Mouse (Mus musculus) embryonic facial prominence, embryonic 14.5 days (tissue): ENCODE data around the gene Tcf7l2. TPM values are rescaled to one million over a fixed set of nuclear protein-coding genes. Genes with fewer than 3 reads are reported as not detected.
A peak's percentile ranks its signal among the peaks of the same experiment; 100 is the strongest.

Experiments
- ATAC-seq: fragments of 200-750 bp; cut with Nextera tagmentation; 2 replicates; pipeline ENCODE4 v1.8.0; 2017; ENCODE audit warnings: low read depth, moderate number of reproducible peaks, moderate TSS enrichment
- DNase-seq: peaks from one replicate; pipeline ENCODE4 v3.0.0-alpha.2; 2015; ENCODE audit warnings: low spot score
- H3K27ac ChIP-seq: fragments of 300-500 bp; sonication (generic); replicated peaks from 2 replicates; pipeline ENCODE4 v1.5.1; 2014; ENCODE audit warnings: low read depth, mild to moderate bottlenecking, low read length, moderate library complexity
- H3K27me3 ChIP-seq: fragments of 300-500 bp; sonication (generic); replicated peaks from 2 replicates; pipeline ENCODE4 v1.6.1; 2014; ENCODE audit warnings: low read length; ENCODE audit not compliant: control insufficient read depth, insufficient read depth
- H3K36me3 ChIP-seq: fragments of 300-500 bp; sonication (generic); 2 replicates; pipeline ENCODE4 v1.6.1; 2014; ENCODE audit warnings: low read length, mixed read lengths; ENCODE audit not compliant: control insufficient read depth, insufficient read depth
- H3K4me1 ChIP-seq: fragments of 300-500 bp; sonication (generic); 2 replicates; pipeline ENCODE4 v1.6.1; 2014; ENCODE audit warnings: antibody characterized with exemption, low read length; ENCODE audit not compliant: control insufficient read depth, insufficient read depth
- H3K4me2 ChIP-seq: fragments of 300-500 bp; sonication (generic); 2 replicates; pipeline ENCODE4 v1.6.1; 2014; ENCODE audit warnings: low read depth, mild to moderate bottlenecking, low read length, moderate library complexity, mixed read lengths
- H3K4me3 ChIP-seq: fragments of 300-500 bp; sonication (generic); 2 replicates; pipeline ENCODE4 v1.5.1; 2014; ENCODE audit warnings: low read depth, mild to moderate bottlenecking, low read length
- H3K9ac ChIP-seq: fragments of 300-500 bp; sonication (generic); 2 replicates; pipeline ENCODE4 v1.6.1; 2014; ENCODE audit warnings: low read depth, mild to moderate bottlenecking, low read length, moderate library complexity, mixed read lengths
- H3K9me3 ChIP-seq: fragments of 300-500 bp; sonication (generic); 2 replicates; pipeline ENCODE4 v1.6.1; 2016; ENCODE audit warnings: low read length; ENCODE audit not compliant: control insufficient read depth
- WGBS: fragments of 180-500 bp; shearing (Covaris S2); extraction: QIAGEN DNeasy Blood & Tissue Kit; methylation state at CpG from one replicate; pipeline ENCODE4 v1.1.7; 2014; 5-methylcytosine and 5-hydroxymethylcytosine counted together
- polyA plus RNA-seq: library from polyadenylated mRNA; unstranded; fragments of >200 nt; fragmentation: Nextera tagmentation; extraction: Ambion mirVana; gene quantifications from 2 replicates; pipeline ENCODE4 v1.2.1, GENCODE M21; 2014

Tcf7l2 gene
- polyA plus RNA-seq, 1 experiment from 2014 or later = 106 TPM

- peak overlapping the region; percentile 34 for H3K4me2 ChIP-seq
- H3K27ac ChIP-seq = peak overlapping the region; percentile 41; the same call in 1 of the 2 replicates
These were observed 199.1 kb downstream of the Tcf7l2 start for GRCm38 (mm10) chr19:55940538-55941252.

GRCm38 (mm10) chr19:55941253-55942125 is 199.9 kb downstream of the Tcf7l2 start:
- WGBS = 44% methylated on average over 16 of the region's 16 CpGs
- H3K36me3 ChIP-seq = no peaks in the 10 kb centered on the region
- H3K27me3 ChIP-seq = no peaks in the 10 kb centered on the region
- H3K27ac ChIP-seq = peak overlapping the region; percentile 17; the same call in 1 of the 2 replicates
- ATAC-seq = no peak
- 0 out of 2 replicates have a peak, but pooled peaks cover 4% of the 10 kb centered on the region for H3K9me3 ChIP-seq
- no peak overlapping the region for H3K9ac ChIP-seq
- peaks cover 16% of the 10 kb centered on the region for H3K4me1 ChIP-seq
- H3K4me2 ChIP-seq = peak overlapping the region; percentile 34
- H3K4me3 ChIP-seq = no peak overlapping the region
- no peak for DNase-seq

More at GRCm38 (mm10) chr19:55940538-55941252, 199.1 kb downstream of the Tcf7l2 start:
- no peaks in the 10 kb centered on the region for H3K36me3 ChIP-seq
- peaks cover 16% of the 10 kb centered on the region for H3K4me1 ChIP-seq
- H3K9me3 ChIP-seq = 0 out of 2 replicates have a peak, but pooled peaks cover 4% of the 10 kb centered on the region
- WGBS = 13% methylated on average over 11 of the region's 11 CpGs
- DNase-seq (peak; percentile 78), ATAC-seq (peak; percentile 84)
- no peak overlapping the region for H3K9ac ChIP-seq
- H3K27me3 ChIP-seq = no peaks in the 10 kb centered on the region
- no peak overlapping the region for H3K4me3 ChIP-seq

GRCm38 (mm10) chr19:55951397-55951796 is 209.8 kb downstream of the Tcf7l2 start:
- Histone ChIP-seq H3K36me3 (no peaks in the 10 kb centered on the region), H3K9me3 (no peaks in the 10 kb centered on the region), H3K27me3 (no peaks in the 10 kb centered on the region), H3K27ac (no peak overlapping the region), H3K4me3 (no peak overlapping the region), H3K9ac (no peak overlapping the region), H3K4me1 (peaks cover 8% of the 10 kb centered on the region; the same call in 1 of the 2 replicates), H3K4me2 (no peak overlapping the region)
- ATAC-seq (no peak), DNase-seq (peak; percentile 42)
- 68% methylated on average over 5 of the region's 5 CpGs for WGBS

- H3K27ac ChIP-seq = peak overlapping the region; percentile 48
- no peaks in the 10 kb centered on the region for H3K36me3 ChIP-seq
- DNase-seq (peak; percentile 78), ATAC-seq (0 out of 2 replicates have a peak, but pooled peaks have one; percentile 15)
- 43% methylated on average over 3 of the region's 3 CpGs for WGBS
- no peak overlapping the region for H3K4me3 ChIP-seq
- H3K4me1 ChIP-seq = peaks cover 8% of the 10 kb centered on the region; the same call in 1 of the 2 replicates
- H3K4me2 ChIP-seq = no peak overlapping the region
- no peaks in the 10 kb centered on the region for H3K27me3 ChIP-seq
- no peaks in the 10 kb centered on the region for H3K9me3 ChIP-seq
- no peak overlapping the region for H3K9ac ChIP-seq
These were observed 211.6 kb downstream of the Tcf7l2 start for GRCm38 (mm10) chr19:55953207-55953606.

- H3K27ac ChIP-seq = no peak overlapping the region
- H3K4me3 ChIP-seq = no peak overlapping the region
- DNase-seq = no peak
- no peak overlapping the region for H3K4me2 ChIP-seq
- no peak for ATAC-seq
- H3K9ac ChIP-seq = no peak overlapping the region
- peaks cover 8% of the 10 kb centered on the region; the same call in 1 of the 2 replicates for H3K4me1 ChIP-seq
- no peaks in the 10 kb centered on the region for H3K36me3 ChIP-seq
- H3K9me3 ChIP-seq = peaks cover 12% of the 10 kb centered on the region; the same call in 1 of the 2 replicates
- no peaks in the 10 kb centered on the region for H3K27me3 ChIP-seq
- WGBS = 88% methylated on average over 3 of the region's 3 CpGs
These were observed 213.5 kb downstream of the Tcf7l2 start for GRCm38 (mm10) chr19:55955126-55955525.

- no peaks in the 10 kb centered on the region for H3K36me3 ChIP-seq
- H3K27ac ChIP-seq = no peak overlapping the region
- no peak overlapping the region for H3K4me2 ChIP-seq
- 89% methylated on average over 6 of the region's 6 CpGs for WGBS
- no peaks in the 10 kb centered on the region for H3K27me3 ChIP-seq
- peaks cover 8% of the 10 kb centered on the region; the same call in 1 of the 2 replicates for H3K4me1 ChIP-seq
- no peak overlapping the region for H3K4me3 ChIP-seq
- ATAC-seq = no peak
- peaks cover 18% of the 10 kb centered on the region; the same call in 1 of the 2 replicates for H3K9me3 ChIP-seq
- H3K9ac ChIP-seq = no peak overlapping the region
- no peak for DNase-seq
These were observed 215.1 kb downstream of the Tcf7l2 start for GRCm38 (mm10) chr19:55956745-55957144.

- ATAC-seq = no peak
- DNase-seq = no peak
- Histone ChIP-seq H3K4me3 (no peak overlapping the region), H3K9me3 (peaks cover 9% of the 10 kb centered on the region; the same call in 1 of the 2 replicates), H3K27ac (no peak overlapping the region), H3K36me3 (no peaks in the 10 kb centered on the region), H3K4me2 (no peak overlapping the region), H3K27me3 (no peaks in the 10 kb centered on the region), H3K9ac (no peak overlapping the region), H3K4me1 (no peaks in the 10 kb centered on the region)
- WGBS = 91% methylated on average over 3 of the region's 3 CpGs
These were observed 222.8 kb downstream of the Tcf7l2 start for GRCm38 (mm10) chr19:55964421-55964820.

GRCm38 (mm10) chr19:55966066-55966465 is 224.4 kb downstream of the Tcf7l2 start:
- Histone ChIP-seq H3K9ac (no peak overlapping the region), H3K4me3 (no peak overlapping the region), H3K4me1 (peaks cover 4% of the 10 kb centered on the region; the same call in 1 of the 2 replicates), H3K9me3 (no peaks in the 10 kb centered on the region), H3K27ac (no peak overlapping the region), H3K4me2 (no peak overlapping the region), H3K27me3 (no peaks in the 10 kb centered on the region), H3K36me3 (no peaks in the 10 kb centered on the region)
- no peak for ATAC-seq
- no peak for DNase-seq
- 36% methylated on average over 7 of the region's 7 CpGs for WGBS
